Mouse (Mus musculus) thymus, adult 2 months (tissue): ENCODE results near the gene Rpl24. TPM values are rescaled to one million over a fixed set of nuclear protein-coding genes. Genes with fewer than 3 reads are reported as not detected.

ENCODE experiments used
- DNase-seq: peaks from one replicate; pipeline ENCODE4 v3.0.0; 2021
- H3K27ac ChIP-seq: fragments of 200-500 bp; 2 replicates; pipeline ENCODE4 v1.5.1; 2012; ENCODE audit warnings: low read length, control low read depth; ENCODE audit not compliant: control insufficient read depth, insufficient read depth
- H3K27me3 ChIP-seq: fragments of 200-500 bp; 2 replicates; pipeline ENCODE4 v1.6.1; 2012; ENCODE audit warnings: mild to moderate bottlenecking, low read length, moderate library complexity, mixed read lengths; ENCODE audit not compliant: control insufficient read depth, insufficient read depth
- H3K36me3 ChIP-seq: fragments of 200-500 bp; 2 replicates; pipeline ENCODE4 v1.6.1; 2012; ENCODE audit warnings: mild to moderate bottlenecking, low read length, moderate library complexity; ENCODE audit not compliant: control insufficient read depth, insufficient read depth
- H3K4me1 ChIP-seq: fragments of 200-500 bp; replicated peaks from 2 replicates; pipeline ENCODE4 v1.6.1; 2012; ENCODE audit warnings: low read length; ENCODE audit not compliant: control insufficient read depth, insufficient read depth
- H3K4me3 ChIP-seq: fragments of 200-500 bp; 2 replicates; pipeline ENCODE4 v1.5.1; 2012; ENCODE audit warnings: mild to moderate bottlenecking, low read length, control low read depth, moderate library complexity; ENCODE audit not compliant: control insufficient read depth, insufficient read depth
- CTCF ChIP-seq: fragments of 200-500 bp; IDR thresholded peaks from 2 replicates; pipeline ENCODE4 v1.5.1; 2012; ENCODE audit warnings: mild to moderate bottlenecking, control low read depth, low read length, moderate library complexity, borderline replicate concordance; ENCODE audit not compliant: control insufficient read depth, poor library complexity, insufficient read depth; ENCODE audit errors: extremely low read depth
- POLR2A ChIP-seq: fragments of 200-500 bp; IDR thresholded peaks from 2 replicates; pipeline ENCODE4 v1.6.1; 2012; ENCODE audit warnings: mild to moderate bottlenecking, low read length, control low read depth, moderate library complexity; ENCODE audit not compliant: control insufficient read depth, poor library complexity, insufficient read depth; ENCODE audit errors: extremely low read depth
- WGBS: fragments of 180-500 bp; shearing (Covaris S2); methylation state at CpG from one replicate; pipeline ENCODE4 v1.1.7; 2018; 5-methylcytosine and 5-hydroxymethylcytosine counted together
- polyA plus RNA-seq: library from polyadenylated mRNA; depleted of rRNA; stranded (reverse); fragments of >200 nt; gene quantifications from 2 replicates; pipeline ENCODE4 v1.2.3, GENCODE M21; 2012

The Rpl24 gene
- polyA plus RNA-seq, 1 experiment: 151 TPM

DNA sequence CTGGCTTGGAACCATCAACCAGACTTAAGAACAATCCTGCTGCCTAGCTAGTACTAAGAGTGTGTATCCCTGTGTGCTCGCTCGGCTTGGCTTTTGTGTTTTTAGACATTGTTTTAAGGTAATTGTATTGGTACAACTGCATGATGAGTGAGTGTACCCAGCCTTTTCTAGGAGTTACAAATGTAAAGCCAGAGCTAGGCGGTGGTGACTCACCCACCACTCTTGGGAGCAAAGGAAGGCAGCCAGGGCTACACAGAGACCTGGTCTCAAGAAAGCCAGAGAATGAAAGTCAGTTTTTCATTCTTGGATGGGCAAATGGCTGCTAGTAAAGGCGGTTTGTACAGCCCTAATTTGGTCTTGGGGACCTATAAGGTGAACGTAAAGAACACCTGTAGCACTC lies 4.3 kb downstream of the Rpl24 start:
- peaks cover 6% of the 10 kb centered on the region; the same call in 1 of the 2 replicates for H3K4me1 ChIP-seq
- TF ChIP-seq CTCF (no peak), POLR2A (no peak)
- H3K36me3 ChIP-seq: peaks cover 37% of the 10 kb centered on the region
- 98% methylated on average over 5 of the region's 5 CpGs for whole genome bisulfite sequencing
- no peak for DNase-seq
- H3K4me3 ChIP-seq: no peak overlapping the region
- H3K27ac ChIP-seq: no peak overlapping the region
- no peaks in the 10 kb centered on the region for H3K27me3 ChIP-seq

DNA sequence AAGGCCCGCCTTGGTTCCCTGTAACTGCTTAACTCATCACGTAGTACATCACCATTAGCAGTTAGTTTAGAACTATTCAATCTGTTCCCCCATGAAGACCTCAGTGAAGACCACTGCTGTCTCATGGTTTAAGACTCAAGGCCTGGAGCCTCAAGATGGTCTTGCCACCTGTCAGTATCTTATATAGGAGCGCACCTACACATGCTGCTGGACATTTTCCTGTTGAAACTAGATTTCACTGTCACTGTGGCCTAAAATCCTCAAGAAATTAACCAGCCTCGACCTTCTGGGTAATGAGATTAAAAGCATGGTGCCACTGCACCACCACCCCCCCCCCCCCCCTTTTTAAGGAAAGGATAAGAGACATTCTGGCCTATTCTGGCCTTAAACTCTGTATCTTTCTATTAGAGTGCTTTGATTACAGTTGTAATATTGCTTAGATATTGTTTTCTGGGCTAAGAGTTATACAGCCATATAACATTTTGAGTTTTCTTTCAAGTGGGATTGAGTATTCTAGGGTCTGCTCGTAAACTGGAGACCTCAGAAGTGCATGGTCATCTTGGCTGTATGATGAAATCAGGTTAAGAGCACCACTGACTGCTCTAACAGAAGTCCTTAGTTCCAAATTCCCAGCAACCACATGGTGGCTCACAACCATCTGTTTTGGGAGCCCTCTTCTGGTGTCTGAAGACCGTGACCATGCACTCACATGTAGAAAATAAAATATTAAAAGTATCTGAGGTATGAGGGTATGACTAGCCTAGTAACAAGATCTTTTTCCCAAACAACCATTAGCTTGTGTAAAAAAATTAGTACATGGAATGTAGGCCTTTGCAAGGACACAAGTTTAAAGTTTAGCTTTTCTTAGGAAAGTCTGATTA lies 5.9 kb downstream of the Rpl24 start:
- WGBS: 85% methylated on average over 6 of the region's 6 CpGs

DNA sequence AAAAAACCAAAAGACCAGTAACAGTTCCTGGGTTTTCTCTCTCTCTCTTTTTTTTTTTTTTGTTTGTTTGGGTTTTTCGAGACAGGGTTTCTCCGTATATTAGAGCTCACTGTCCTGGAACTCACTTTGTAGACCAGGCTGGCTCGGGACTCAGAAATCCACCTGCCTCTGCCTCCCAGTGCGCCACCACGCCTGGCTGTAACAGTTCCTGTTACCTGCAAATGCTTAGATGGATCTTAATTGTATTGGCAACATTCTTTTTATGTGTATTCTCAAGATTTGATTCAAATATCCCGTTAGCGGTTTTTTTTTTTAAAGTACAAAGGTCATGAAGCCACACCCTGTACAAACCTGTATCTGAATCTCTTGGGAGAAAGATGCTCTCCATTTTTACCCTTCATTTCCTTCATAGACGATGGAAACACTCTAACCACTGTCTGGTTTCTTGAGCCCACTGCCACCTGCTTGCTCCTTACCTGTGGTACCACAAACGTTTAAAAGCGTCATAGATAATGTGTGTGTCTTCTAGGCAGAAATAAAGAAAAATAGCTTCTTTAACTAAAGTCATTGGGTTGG lies 6.6 kb downstream of the Rpl24 start:
- 58% methylated on average over 10 of the region's 10 CpGs for WGBS
- peaks cover 37% of the 10 kb centered on the region for H3K36me3 ChIP-seq
- H3K27me3 ChIP-seq: no peaks in the 10 kb centered on the region
- peaks cover 4% of the 10 kb centered on the region; the same call in 1 of the 2 replicates for H3K4me1 ChIP-seq
- TF ChIP-seq POLR2A (no peak), CTCF (no peak)
- H3K27ac ChIP-seq: no peak overlapping the region
- H3K4me3 ChIP-seq: no peak overlapping the region
- no peak for DNase-seq

More for the DNA sequence above, 5.9 kb downstream of the Rpl24 start:
- Histone ChIP-seq H3K4me1 (peaks cover 4% of the 10 kb centered on the region; the same call in 1 of the 2 replicates), H3K27ac (no peak overlapping the region), H3K27me3 (no peaks in the 10 kb centered on the region), H3K4me3 (no peak overlapping the region), H3K36me3 (peaks cover 37% of the 10 kb centered on the region)
- no peak for DNase-seq
- no peak for TF ChIP-seq POLR2A
- TF ChIP-seq CTCF: no peak

DNA sequence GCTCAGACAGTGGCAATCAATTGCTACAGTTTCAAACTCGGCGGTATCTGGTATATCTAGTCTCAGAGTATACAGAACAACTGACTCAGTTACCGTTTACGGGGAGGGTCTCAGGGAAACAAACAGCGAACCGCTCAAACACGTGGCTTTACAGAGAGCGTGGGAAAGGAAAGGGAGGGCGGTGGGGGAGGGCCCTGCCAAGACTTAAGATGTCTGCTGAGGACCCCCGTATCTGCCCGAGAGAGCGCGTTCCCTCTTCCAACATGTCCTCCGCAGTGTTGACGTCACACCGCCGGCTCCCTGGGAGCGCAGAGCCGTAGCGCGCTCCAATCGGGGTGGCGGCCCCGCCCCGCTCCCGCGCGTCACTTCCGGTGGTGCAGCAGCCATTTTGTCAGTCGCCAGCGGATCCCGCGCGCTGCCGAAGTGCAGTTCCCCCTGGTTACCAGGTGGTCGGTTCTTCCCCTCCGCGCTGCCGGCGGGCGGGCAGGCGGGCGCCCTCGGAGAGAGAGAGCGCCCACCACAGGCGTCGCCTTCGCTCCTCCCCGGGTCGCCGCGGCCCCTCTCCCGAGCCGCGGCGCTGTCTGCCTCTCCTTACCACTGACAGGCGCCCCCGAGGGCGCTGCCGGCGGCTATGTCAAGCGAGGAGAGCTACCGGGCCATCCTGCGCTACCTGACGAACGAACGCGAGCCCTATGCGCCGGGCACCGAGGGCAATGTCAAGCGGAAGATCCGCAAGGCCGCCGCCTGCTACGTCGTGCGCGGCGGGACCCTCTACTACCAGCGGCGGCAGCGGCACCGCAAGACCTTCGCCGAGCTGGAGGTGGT lies 7.6 kb downstream of the Rpl24 start, which contains the start of gene Zbtb11:
Zbtb11 (plus strand) TSS at position 453 of the 825 bp plus-strand sequence.
- Histone ChIP-seq H3K27me3 (no peaks in the 10 kb centered on the region), H3K4me3 (peak within 1 kb of the TSS; percentile 87), H3K4me1 (peaks cover 4% of the 10 kb centered on the region; the same call in 1 of the 2 replicates), H3K27ac (peak within 1 kb of the TSS; percentile 68), H3K36me3 (peaks cover 34% of the 10 kb centered on the region)
- WGBS: under 1% methylated on average over 85 of the region's 86 CpGs
- TF ChIP-seq CTCF (peak; percentile 54; the same call in 1 of the 2 replicates), POLR2A (peak; percentile 83)
- peak; percentile 99 for DNase-seq

DNA sequence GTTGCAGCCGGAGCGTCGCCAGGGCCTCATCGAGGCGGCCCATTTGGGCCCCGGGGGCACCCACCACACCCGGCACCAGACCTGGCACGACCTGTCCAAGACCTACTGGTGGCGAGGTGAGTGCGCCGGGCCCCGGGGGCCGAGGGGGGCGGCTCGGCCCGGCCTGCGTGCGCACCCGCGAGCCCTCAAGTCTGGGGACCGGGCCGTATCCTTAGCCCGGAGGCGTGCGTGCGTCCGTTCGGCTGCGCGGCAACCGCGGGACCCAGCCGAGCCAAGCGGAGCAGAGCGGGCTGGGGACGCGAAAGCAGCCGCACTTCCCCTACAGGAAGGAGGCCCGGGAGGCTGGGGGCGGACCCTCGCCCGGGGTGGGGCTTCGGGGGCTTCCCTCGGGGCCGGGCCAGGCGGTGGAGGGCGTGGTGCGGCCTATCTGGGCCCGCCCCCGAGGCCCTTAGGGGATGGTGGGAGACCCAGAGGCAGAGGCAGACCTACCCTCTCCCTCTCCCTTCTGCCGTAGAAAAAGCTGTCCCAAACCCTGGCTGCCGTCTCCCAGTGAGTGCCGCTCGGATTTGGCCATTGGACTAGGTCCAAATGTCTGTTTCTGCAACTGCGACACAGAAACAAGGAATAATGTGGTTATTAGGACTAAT lies 8.3 kb downstream of the Rpl24 start:
- DNase-seq: peak; percentile 92
- no peaks in the 10 kb centered on the region for H3K27me3 ChIP-seq
- 1% methylated on average over 55 of the region's 55 CpGs for WGBS
- peak overlapping the region; percentile 87 for H3K4me3 ChIP-seq
- H3K4me1 ChIP-seq: peaks cover 4% of the 10 kb centered on the region; the same call in 1 of the 2 replicates
- TF ChIP-seq CTCF (no peak; the same call in 1 of the 2 replicates), POLR2A (no peak)
- peaks cover 29% of the 10 kb centered on the region for H3K36me3 ChIP-seq
- peak overlapping the region; percentile 68 for H3K27ac ChIP-seq

DNA sequence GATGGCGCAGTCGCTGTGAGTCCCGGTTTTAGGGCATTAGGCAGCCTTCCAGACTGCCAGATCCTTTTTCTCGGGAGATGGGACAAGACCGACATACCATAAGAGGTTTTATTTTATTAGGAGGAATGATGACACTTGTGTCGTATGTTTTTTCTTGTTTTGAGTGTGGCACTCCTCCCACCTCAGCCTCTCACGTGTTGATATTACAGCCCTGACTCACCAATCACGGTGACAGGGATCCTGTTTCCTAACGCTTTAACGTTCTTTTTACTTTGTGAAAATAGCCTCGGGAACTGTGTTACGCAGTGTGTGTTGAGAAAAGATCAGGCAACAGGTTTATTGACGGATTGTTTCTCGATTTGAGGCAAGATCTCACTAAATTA lies 8.8 kb downstream of the Rpl24 start:
- WGBS: 4% methylated on average over 14 of the region's 14 CpGs
- Histone ChIP-seq H3K36me3 (peaks cover 24% of the 10 kb centered on the region), H3K27me3 (no peaks in the 10 kb centered on the region), H3K27ac (peak overlapping the region; percentile 16; the same call in 1 of the 2 replicates), H3K4me3 (peak overlapping the region; percentile 87), H3K4me1 (peaks cover 4% of the 10 kb centered on the region; the same call in 1 of the 2 replicates)
- no peak for TF ChIP-seq POLR2A
- no peak for TF ChIP-seq CTCF
- no peak for DNase-seq
